Mouse (Mus musculus) stomach, embryonic 15.5 days (tissue): ENCODE data around the gene Slco3a1. TPM values are rescaled to one million over a fixed set of nuclear protein-coding genes. Genes with fewer than 3 reads are reported as not detected.

Experiments used
- ATAC-seq: fragments of 200-750 bp; cut with Nextera tagmentation; 2 replicates; pipeline ENCODE4 v1.8.0; 2017; ENCODE audit warnings: low read depth, moderate number of reproducible peaks, moderate TSS enrichment; ENCODE audit not compliant: insufficient read depth, low FRiP score
- H3K27ac ChIP-seq: fragments of 300-500 bp; sonication (generic); 2 replicates; pipeline ENCODE4 v1.5.1; 2015; ENCODE audit warnings: mild to moderate bottlenecking, inconsistent platforms
- H3K27me3 ChIP-seq: fragments of 300-500 bp; sonication (generic); replicated peaks from 2 replicates; pipeline ENCODE4 v1.6.1; 2015; ENCODE audit warnings: inconsistent platforms
- H3K36me3 ChIP-seq: fragments of 300-500 bp; sonication (generic); 2 replicates; pipeline ENCODE4 v1.6.1; 2015; ENCODE audit warnings: inconsistent platforms
- H3K4me1 ChIP-seq: fragments of 300-500 bp; sonication (generic); 2 replicates; pipeline ENCODE4 v1.6.1; 2015; ENCODE audit warnings: inconsistent platforms
- H3K4me2 ChIP-seq: fragments of 300-500 bp; sonication (generic); 2 replicates; pipeline ENCODE4 v1.6.1; 2015; ENCODE audit warnings: mild to moderate bottlenecking, inconsistent platforms
- H3K4me3 ChIP-seq: fragments of 300-500 bp; sonication (generic); replicated peaks from 2 replicates; pipeline ENCODE4 v1.5.1; 2015; ENCODE audit warnings: inconsistent platforms
- H3K9ac ChIP-seq: fragments of 300-500 bp; sonication (generic); 2 replicates; pipeline ENCODE4 v1.6.1; 2015; ENCODE audit warnings: inconsistent platforms
- H3K9me3 ChIP-seq: fragments of 300-500 bp; sonication (generic); 2 replicates; pipeline ENCODE4 v1.6.1; 2016; ENCODE audit warnings: inconsistent platforms
- WGBS: fragments of 180-500 bp; shearing (Covaris S2); methylation state at CpG from one replicate; pipeline ENCODE4 v1.1.7; 2015; 5-methylcytosine and 5-hydroxymethylcytosine counted together
- polyA plus RNA-seq: library from polyadenylated mRNA; unstranded; fragments of >200 nt; fragmentation: Nextera tagmentation; extraction: Ambion mirVana; gene quantifications from 2 replicates; pipeline ENCODE4 v1.2.1, GENCODE M21; 2015

The Slco3a1 gene
- polyA plus RNA-seq, 1 experiment from 2014 or later, result 11.4 TPM

- no peak for ATAC-seq
- no peak overlapping the region for H3K4me2 ChIP-seq
- H3K4me3 ChIP-seq, result no peak overlapping the region
- no peak overlapping the region for H3K27ac ChIP-seq
- 73% methylated on average over 7 of the region's 7 CpGs for WGBS
- no peaks in the 10 kb centered on the region for H3K4me1 ChIP-seq
- H3K27me3 ChIP-seq, result no peaks in the 10 kb centered on the region
- H3K9me3 ChIP-seq, result no peaks in the 10 kb centered on the region
- H3K36me3 ChIP-seq, result no peaks in the 10 kb centered on the region
- no peak overlapping the region for H3K9ac ChIP-seq
These were observed 82.8 kb downstream of the Slco3a1 start for GRCm38 (mm10) chr7:74471740-74472139.

- no peaks in the 10 kb centered on the region for H3K9me3 ChIP-seq
- no peaks in the 10 kb centered on the region for H3K4me1 ChIP-seq
- no peaks in the 10 kb centered on the region for H3K27me3 ChIP-seq
- no peak overlapping the region for H3K27ac ChIP-seq
- ATAC-seq, result no peak
- H3K36me3 ChIP-seq, result no peaks in the 10 kb centered on the region
- H3K9ac ChIP-seq, result no peak overlapping the region
- H3K4me3 ChIP-seq, result no peak overlapping the region
- no peak overlapping the region for H3K4me2 ChIP-seq
- WGBS, result 87% methylated on average over 4 of the region's 4 CpGs
These were observed 87.7 kb downstream of the Slco3a1 start for GRCm38 (mm10) chr7:74466886-74467285.

- no peaks in the 10 kb centered on the region for H3K36me3 ChIP-seq
- no peak for ATAC-seq
- no peak overlapping the region for H3K4me3 ChIP-seq
- H3K27ac ChIP-seq, result no peak overlapping the region
- H3K27me3 ChIP-seq, result no peaks in the 10 kb centered on the region
- no peaks in the 10 kb centered on the region for H3K4me1 ChIP-seq
- H3K9ac ChIP-seq, result no peak overlapping the region
- no peaks in the 10 kb centered on the region for H3K9me3 ChIP-seq
- H3K4me2 ChIP-seq, result no peak overlapping the region
- 74% methylated on average over 7 of the region's 7 CpGs for WGBS
These were observed 89.9 kb downstream of the Slco3a1 start for GRCm38 (mm10) chr7:74464638-74465037.

- Histone ChIP-seq H3K27me3 (no peaks in the 10 kb centered on the region), H3K27ac (no peak overlapping the region), H3K36me3 (no peaks in the 10 kb centered on the region), H3K4me3 (no peak overlapping the region), H3K9me3 (no peaks in the 10 kb centered on the region), H3K4me1 (peaks cover 6% of the 10 kb centered on the region; the same call in 1 of the 2 replicates), H3K4me2 (no peak overlapping the region), H3K9ac (no peak overlapping the region)
- no peak for ATAC-seq
- 73% methylated on average over 4 of the region's 4 CpGs for WGBS
These were observed 92.1 kb downstream of the Slco3a1 start for GRCm38 (mm10) chr7:74462451-74462850.

GRCm38 (mm10) chr7:74461736-74462135 lies 92.8 kb downstream of the Slco3a1 start:
- ATAC-seq, result no peak
- WGBS, result 80% methylated on average over 5 of the region's 5 CpGs
- no peaks in the 10 kb centered on the region for H3K9me3 ChIP-seq
- no peak overlapping the region for H3K4me2 ChIP-seq
- no peak overlapping the region for H3K9ac ChIP-seq
- H3K27ac ChIP-seq, result no peak overlapping the region
- H3K27me3 ChIP-seq, result no peaks in the 10 kb centered on the region
- H3K4me1 ChIP-seq, result peaks cover 6% of the 10 kb centered on the region; the same call in 1 of the 2 replicates
- no peak overlapping the region for H3K4me3 ChIP-seq
- no peaks in the 10 kb centered on the region for H3K36me3 ChIP-seq

GRCm38 (mm10) chr7:74461146-74461545 lies 93.4 kb downstream of the Slco3a1 start:
- WGBS, result 85% methylated on average over 1 of the region's 1 CpGs
- Histone ChIP-seq H3K27ac (no peak overlapping the region), H3K4me1 (peaks cover 6% of the 10 kb centered on the region; the same call in 1 of the 2 replicates), H3K9ac (no peak overlapping the region), H3K4me2 (no peak overlapping the region), H3K27me3 (no peaks in the 10 kb centered on the region), H3K36me3 (no peaks in the 10 kb centered on the region), H3K9me3 (no peaks in the 10 kb centered on the region), H3K4me3 (no peak overlapping the region)
- no peak for ATAC-seq

- H3K9me3 ChIP-seq, result no peaks in the 10 kb centered on the region
- H3K27me3 ChIP-seq, result no peaks in the 10 kb centered on the region
- no peak overlapping the region for H3K9ac ChIP-seq
- no peak for ATAC-seq
- no peak overlapping the region for H3K4me2 ChIP-seq
- WGBS, result 57% methylated on average over 3 of the region's 3 CpGs
- no peak overlapping the region for H3K4me3 ChIP-seq
- H3K4me1 ChIP-seq, result peaks cover 6% of the 10 kb centered on the region; the same call in 1 of the 2 replicates
- no peak overlapping the region for H3K27ac ChIP-seq
- no peaks in the 10 kb centered on the region for H3K36me3 ChIP-seq
These were observed 94.8 kb downstream of the Slco3a1 start for GRCm38 (mm10) chr7:74459812-74460211.

- Histone ChIP-seq H3K4me1 (peaks cover 6% of the 10 kb centered on the region; the same call in 1 of the 2 replicates), H3K4me2 (no peak overlapping the region), H3K27ac (peak overlapping the region; percentile 42; the same call in 1 of the 2 replicates), H3K36me3 (no peaks in the 10 kb centered on the region), H3K9ac (no peak overlapping the region), H3K9me3 (no peaks in the 10 kb centered on the region), H3K27me3 (no peaks in the 10 kb centered on the region), H3K4me3 (no peak overlapping the region)
- 48% methylated on average over 5 of the region's 5 CpGs for WGBS
- ATAC-seq, result no peak
These were observed 95.3 kb downstream of the Slco3a1 start for GRCm38 (mm10) chr7:74459277-74459676.

GRCm38 (mm10) chr7:74458475-74459221 lies 95.9 kb downstream of the Slco3a1 start:
- ATAC-seq, result no peak; the same call in 1 of the 2 replicates
- Histone ChIP-seq H3K4me2 (no peak overlapping the region), H3K4me1 (peaks cover 6% of the 10 kb centered on the region; the same call in 1 of the 2 replicates), H3K9ac (no peak overlapping the region), H3K36me3 (no peaks in the 10 kb centered on the region), H3K9me3 (no peaks in the 10 kb centered on the region), H3K27ac (peak overlapping the region; percentile 42; the same call in 1 of the 2 replicates), H3K27me3 (no peaks in the 10 kb centered on the region), H3K4me3 (no peak overlapping the region)
- WGBS, result 36% methylated on average over 8 of the region's 8 CpGs

- no peaks in the 10 kb centered on the region for H3K36me3 ChIP-seq
- no peaks in the 10 kb centered on the region for H3K9me3 ChIP-seq
- no peak overlapping the region for H3K9ac ChIP-seq
- H3K27ac ChIP-seq, result no peak overlapping the region
- WGBS, result 80% methylated on average over 5 of the region's 5 CpGs
- no peak overlapping the region for H3K4me3 ChIP-seq
- H3K4me1 ChIP-seq, result peaks cover 6% of the 10 kb centered on the region; the same call in 1 of the 2 replicates
- ATAC-seq, result no peak
- H3K27me3 ChIP-seq, result no peaks in the 10 kb centered on the region
- H3K4me2 ChIP-seq, result no peak overlapping the region
These were observed 97.1 kb downstream of the Slco3a1 start for GRCm38 (mm10) chr7:74457347-74457975.

GRCm38 (mm10) chr7:74456781-74457180 lies 97.8 kb downstream of the Slco3a1 start:
- 47% methylated on average over 2 of the region's 2 CpGs for WGBS
- no peaks in the 10 kb centered on the region for H3K36me3 ChIP-seq
- no peaks in the 10 kb centered on the region for H3K9me3 ChIP-seq
- no peak overlapping the region for H3K4me2 ChIP-seq
- no peak overlapping the region for H3K9ac ChIP-seq
- no peak overlapping the region for H3K27ac ChIP-seq
- peaks cover 6% of the 10 kb centered on the region; the same call in 1 of the 2 replicates for H3K4me1 ChIP-seq
- no peak for ATAC-seq
- H3K27me3 ChIP-seq, result no peaks in the 10 kb centered on the region
- no peak overlapping the region for H3K4me3 ChIP-seq

- H3K9me3 ChIP-seq, result no peaks in the 10 kb centered on the region
- H3K36me3 ChIP-seq, result no peaks in the 10 kb centered on the region
- H3K27ac ChIP-seq, result no peak overlapping the region
- no peaks in the 10 kb centered on the region for H3K27me3 ChIP-seq
- no peaks in the 10 kb centered on the region for H3K4me1 ChIP-seq
- ATAC-seq, result no peak
- 53% methylated on average over 2 of the region's 2 CpGs for WGBS
- no peak overlapping the region for H3K4me3 ChIP-seq
- H3K4me2 ChIP-seq, result no peak overlapping the region
- H3K9ac ChIP-seq, result no peak overlapping the region
These were observed 103.5 kb downstream of the Slco3a1 start for GRCm38 (mm10) chr7:74451047-74451446.
